ENCODE assay signal across 28 mouse cellular contexts in genomic region chr2:133666331-133667054, GRCm38 (mm10).
DNase-seq lines count a peak whose midpoint lies in the region; ATAC-seq lines count a peak whose summit lies in the region.
"Had no signal": no experiment of that assay in that cellular context is flagged by ENCODE, and none has a peak within 500 bp of the region (broad histone marks: within the 10 kb centered on the region; RNA-seq: fewer than 3 reads in every experiment).

No protein-coding gene starts in this region.

- no peak overlapping the region for H3K4me3 ChIP-seq in hindbrain, embryonic 15.5 days
- H3K4me3 ChIP-seq in hindbrain, embryonic 11.5 days (ENCODE audit: low read depth, low read length) = no peak overlapping the region
- no peak overlapping the region for H3K4me3 ChIP-seq in limb, embryonic 11.5 days (ENCODE audit: low read depth, low read length)
- no peak overlapping the region for H3K4me3 ChIP-seq in neural tube, embryonic 15.5 days (replicated peaks)
- H3K4me3 ChIP-seq: erythroblast, embryonic 14.5 days; forebrain, embryonic 12.5 days; heart, embryonic 13.5 days; hindbrain, embryonic 13.5 days; layer of hippocampus, adult 2 months; liver, embryonic 12.5 days; midbrain, embryonic 12.5 days had no signal

- ATAC-seq in hindbrain, embryonic 15.5 days (ENCODE audit: low FRiP score, low read depth) = peak; percentile 15; the same call in 1 of the 2 replicates
- no peak for ATAC-seq in hindbrain, embryonic 11.5 days (ENCODE audit: low FRiP score)
- peak; percentile 69 for ATAC-seq in limb, embryonic 11.5 days (ENCODE audit: insufficient number of reproducible peaks, low FRiP score, low TSS enrichment, low read depth)
- ATAC-seq in neural tube, embryonic 15.5 days (ENCODE audit: low FRiP score) = peak; percentile 61; the same call in 1 of the 2 replicates
- ATAC-seq: activated CD4-positive, CD25-positive, alpha-beta regulatory T cell, adult 4 months; liver, embryonic 12.5 days had no signal

- 72% methylated on average over 9 of the region's 9 CpGs for WGBS in hindbrain, embryonic 15.5 days
- WGBS in hindbrain, embryonic 11.5 days = 85% methylated on average over 9 of the region's 9 CpGs
- 44% methylated on average over 9 of the region's 9 CpGs for WGBS in limb, embryonic 11.5 days
- 47% methylated on average over 9 of the region's 9 CpGs for WGBS in neural tube, embryonic 15.5 days

- no peak overlapping the region for H3K27ac ChIP-seq in hindbrain, embryonic 15.5 days (replicated peaks)
- H3K27ac ChIP-seq in hindbrain, embryonic 11.5 days (ENCODE audit: low read depth, low read length) = no peak overlapping the region
- no peak overlapping the region for H3K27ac ChIP-seq in limb, embryonic 11.5 days (replicated peaks; ENCODE audit: low read depth, low read length)
- H3K27ac ChIP-seq in neural tube, embryonic 15.5 days (replicated peaks) = no peak overlapping the region
- H3K27ac ChIP-seq: forebrain, embryonic 12.5 days; heart, embryonic 13.5 days; hindbrain, embryonic 13.5 days; layer of hippocampus, adult 2 months; liver, embryonic 12.5 days; midbrain, embryonic 12.5 days had no signal

- no peaks in the 10 kb centered on the region; the same call in 1 of the 2 replicates for H3K4me1 ChIP-seq in hindbrain, embryonic 15.5 days (replicated peaks)
- H3K4me1 ChIP-seq in hindbrain, embryonic 11.5 days (replicated peaks; ENCODE audit: control insufficient read depth, insufficient read depth, low read length) = no peaks in the 10 kb centered on the region
- H3K4me1 ChIP-seq in limb, embryonic 11.5 days (ENCODE audit: control insufficient read depth, insufficient read depth, low read length) = no peaks in the 10 kb centered on the region
- H3K4me1 ChIP-seq in neural tube, embryonic 15.5 days = peaks cover 4% of the 10 kb centered on the region; the same call in 1 of the 2 replicates
- H3K4me1 ChIP-seq: forebrain, embryonic 12.5 days; heart, embryonic 13.5 days; hindbrain, embryonic 13.5 days; liver, embryonic 12.5 days; midbrain, embryonic 12.5 days had no signal

- H3K36me3 ChIP-seq in hindbrain, embryonic 15.5 days = no peaks in the 10 kb centered on the region
- no peaks in the 10 kb centered on the region for H3K36me3 ChIP-seq in hindbrain, embryonic 11.5 days (ENCODE audit: control insufficient read depth, insufficient read depth, low read length)
- H3K36me3 ChIP-seq in limb, embryonic 11.5 days (ENCODE audit: control insufficient read depth, insufficient read depth, low read length) = no peaks in the 10 kb centered on the region
- H3K36me3 ChIP-seq in neural tube, embryonic 15.5 days = no peaks in the 10 kb centered on the region
- H3K36me3 ChIP-seq: forebrain, embryonic 12.5 days; heart, embryonic 13.5 days; hindbrain, embryonic 13.5 days; liver, embryonic 12.5 days; midbrain, embryonic 12.5 days had no signal

- H3K27me3 ChIP-seq in hindbrain, embryonic 15.5 days = no peaks in the 10 kb centered on the region
- H3K27me3 ChIP-seq in hindbrain, embryonic 11.5 days (ENCODE audit: control insufficient read depth, insufficient read depth, low read length) = no peaks in the 10 kb centered on the region
- H3K27me3 ChIP-seq in limb, embryonic 11.5 days (ENCODE audit: control insufficient read depth, insufficient read depth, low read length) = no peaks in the 10 kb centered on the region
- H3K27me3 ChIP-seq in neural tube, embryonic 15.5 days (replicated peaks) = no peaks in the 10 kb centered on the region
- H3K27me3 ChIP-seq: forebrain, embryonic 12.5 days; heart, embryonic 13.5 days; hindbrain, embryonic 13.5 days; liver, embryonic 12.5 days; midbrain, embryonic 12.5 days had no signal

- no peak for DNase-seq in hindbrain, embryonic 11.5 days (ENCODE audit: low spot score)
- DNase-seq in embryo, embryonic 11 days = peak; percentile 14
- DNase-seq in limb, embryonic 11.5 days (ENCODE audit: low spot score) = peak; percentile 45
- DNase-seq in gastrocnemius, postnatal 25 days = no peak
- no peak for DNase-seq in left cerebral cortex, postnatal 10 days (ENCODE audit: extremely low spot score in 1 of 2, low spot score in 2 of 2)
- DNase-seq: adrenal gland, adult 8-10 months; cerebellum, adult 11-12 months; cerebellum, postnatal 14 days; gastrocnemius, postnatal 10 days; heart, adult 11 months; heart, postnatal 14 days; kidney, adult 8-10 months; kidney, postnatal 25 days; lung, adult 2 months; lung, postnatal 14 days; retina, postnatal 1 day; right cerebral cortex, postnatal 25 days; thymus, postnatal 14 days had no signal

- no peaks in the 10 kb centered on the region for H3K9me3 ChIP-seq in hindbrain, embryonic 15.5 days
- no peaks in the 10 kb centered on the region for H3K9me3 ChIP-seq in hindbrain, embryonic 11.5 days (ENCODE audit: control insufficient read depth, low read length)
- no peaks in the 10 kb centered on the region for H3K9me3 ChIP-seq in limb, embryonic 11.5 days (ENCODE audit: control insufficient read depth, low read length)
- no peaks in the 10 kb centered on the region for H3K9me3 ChIP-seq in neural tube, embryonic 15.5 days (replicated peaks)
- H3K9me3 ChIP-seq: forebrain, embryonic 12.5 days; heart, embryonic 13.5 days; hindbrain, embryonic 13.5 days; liver, embryonic 12.5 days; midbrain, embryonic 12.5 days had no signal

- H3K9ac ChIP-seq in hindbrain, embryonic 15.5 days = no peak overlapping the region
- H3K9ac ChIP-seq in hindbrain, embryonic 11.5 days (ENCODE audit: low read depth, low read length) = no peak overlapping the region
- H3K9ac ChIP-seq in limb, embryonic 11.5 days (ENCODE audit: low read length) = no peak overlapping the region
- no peak overlapping the region for H3K9ac ChIP-seq in neural tube, embryonic 15.5 days (replicated peaks)
- H3K9ac ChIP-seq: forebrain, embryonic 12.5 days; heart, embryonic 13.5 days; hindbrain, embryonic 13.5 days; liver, embryonic 12.5 days; midbrain, embryonic 12.5 days had no signal

- H3K4me2 ChIP-seq in hindbrain, embryonic 15.5 days = no peak overlapping the region
- no peak overlapping the region for H3K4me2 ChIP-seq in hindbrain, embryonic 11.5 days (replicated peaks; ENCODE audit: low read depth, low read length)
- no peak overlapping the region for H3K4me2 ChIP-seq in limb, embryonic 11.5 days (ENCODE audit: low read depth, severe bottlenecking)
- H3K4me2 ChIP-seq in neural tube, embryonic 15.5 days = no peak overlapping the region
- H3K4me2 ChIP-seq: forebrain, embryonic 12.5 days; heart, embryonic 13.5 days; hindbrain, embryonic 13.5 days; liver, embryonic 12.5 days; midbrain, embryonic 12.5 days had no signal

- intact Hi-C loops in left cerebral cortex, postnatal 10 days (cut with DNase I) = no loop called here

Comparison
In these comparisons a context has a peak if more than half of its experiments do, and no peak if none do; other contexts are left out.
1. DNase-seq: peak in embryo, embryonic 11 days (single experiment) and limb, embryonic 11.5 days (single experiment); none in hindbrain, embryonic 11.5 days (single experiment), gastrocnemius, postnatal 25 days (single experiment) and left cerebral cortex, postnatal 10 days (0 of 2).